Mouse (Mus musculus): ENCODE results near the gene Rbm8a.

- no peak for TF ChIP-seq CTCF (IDR thresholded peaks at IDR 0.05; ENCODE audit: low read depth, low read length)
- TF ChIP-seq POLR2A (IDR thresholded peaks at IDR 0.05; ENCODE audit: extremely low read depth, insufficient read depth, low read length), result no peak
Observed at GRCm38 (mm10) chr3:96594851-96595250, 34.9 kb upstream of the Rbm8a start.
